Mouse (Mus musculus): ENCODE results near the gene Exd2. TPM values are rescaled to one million over a fixed set of nuclear protein-coding genes. Genes with fewer than 3 reads are reported as not detected.
A peak's percentile ranks its signal among the peaks of the same experiment; 100 is the strongest.

The Exd2 gene
- polyA plus RNA-seq, 1 experiment from 2014 or later, result 42.8 TPM

GRCm38 (mm10) chr12:80507041-80507745 lies 44.3 kb downstream of the Exd2 start:
- Histone ChIP-seq H3K9ac (ENCODE audit: low read length) (peak overlapping the region; percentile 8; the same call in 1 of the 2 replicates), H3K4me1 (ENCODE audit: control insufficient read depth, insufficient read depth, low read length) (peaks cover 6% of the 10 kb centered on the region; the same call in 1 of the 2 replicates), H3K27me3 (ENCODE audit: control insufficient read depth, insufficient read depth, low read length) (no peaks in the 10 kb centered on the region), H3K9me3 (ENCODE audit: control insufficient read depth, low read length) (no peaks in the 10 kb centered on the region), H3K4me2 (ENCODE audit: low read depth) (no peak overlapping the region), H3K4me3 (ENCODE audit: low read depth, low read length) (no peak overlapping the region), H3K36me3 (ENCODE audit: control insufficient read depth, insufficient read depth, low read length) (no peaks in the 10 kb centered on the region), H3K27ac (ENCODE audit: low read depth, low read length) (no peak overlapping the region)
- DNase-seq (ENCODE audit: low spot score) (no peak), ATAC-seq (ENCODE audit: insufficient read depth, low FRiP score, low TSS enrichment) (no peak)
- 47% methylated on average over 14 of the region's 14 CpGs for WGBS

GRCm38 (mm10) chr12:80517977-80518376 lies 55.1 kb downstream of the Exd2 start, which contains the start of gene Galnt16:
Gene Galnt16, plus strand, starts transcription at chr12:80518277.
- ATAC-seq (ENCODE audit: insufficient read depth, low FRiP score, low TSS enrichment), result no peak

DNA sequence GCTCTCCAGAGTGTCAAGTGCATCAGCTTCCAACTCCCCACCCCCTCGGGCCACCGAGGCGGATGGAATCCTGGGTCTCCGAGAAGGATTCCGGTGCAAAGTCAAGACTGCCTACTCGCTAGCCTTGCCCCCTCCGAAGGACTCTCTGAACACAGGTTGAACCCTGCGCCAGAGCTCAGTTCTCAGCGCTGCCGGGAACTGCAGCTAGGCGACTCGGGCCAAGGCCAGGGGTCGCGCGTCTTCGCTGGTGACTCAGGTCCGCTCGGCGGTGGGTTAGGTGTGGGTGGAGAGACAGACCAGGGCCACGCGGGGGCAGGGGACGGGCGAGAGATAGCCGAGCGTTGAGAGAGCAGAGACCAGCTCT lies 55.5 kb downstream of the Exd2 start:
- Histone ChIP-seq H3K27me3 (ENCODE audit: control insufficient read depth, insufficient read depth, low read length) (peaks cover 20% of the 10 kb centered on the region), H3K9me3 (ENCODE audit: control insufficient read depth, low read length) (no peaks in the 10 kb centered on the region), H3K4me1 (ENCODE audit: control insufficient read depth, insufficient read depth, low read length) (peaks cover 8% of the 10 kb centered on the region; the same call in 1 of the 2 replicates), H3K4me3 (ENCODE audit: low read depth, low read length) (peak overlapping the region; percentile 77), H3K36me3 (ENCODE audit: control insufficient read depth, insufficient read depth, low read length) (no peaks in the 10 kb centered on the region), H3K4me2 (ENCODE audit: low read depth) (peak overlapping the region; percentile 81), H3K27ac (ENCODE audit: low read depth, low read length) (peak overlapping the region; percentile 73), H3K9ac (ENCODE audit: low read length) (peak overlapping the region; percentile 70)
- DNase-seq (ENCODE audit: low spot score), result peak; percentile 60
- WGBS, result under 1% methylated on average over 25 of the region's 25 CpGs
- peak; percentile 41 for ATAC-seq (ENCODE audit: insufficient read depth, low FRiP score, low TSS enrichment)

More at GRCm38 (mm10) chr12:80517977-80518376, 55.1 kb downstream of the Exd2 start, which contains the start of gene Galnt16:
- Histone ChIP-seq H3K9ac (ENCODE audit: low read length) (peak within 1 kb of the TSS; percentile 70), H3K9me3 (ENCODE audit: control insufficient read depth, low read length) (no peaks in the 10 kb centered on the region), H3K27me3 (ENCODE audit: control insufficient read depth, insufficient read depth, low read length) (peaks cover 20% of the 10 kb centered on the region), H3K4me2 (ENCODE audit: low read depth) (peak within 1 kb of the TSS; percentile 81), H3K4me1 (ENCODE audit: control insufficient read depth, insufficient read depth, low read length) (peaks cover 8% of the 10 kb centered on the region; the same call in 1 of the 2 replicates), H3K4me3 (ENCODE audit: low read depth, low read length) (peak within 1 kb of the TSS; percentile 77), H3K27ac (ENCODE audit: low read depth, low read length) (peak within 1 kb of the TSS; percentile 73), H3K36me3 (ENCODE audit: control insufficient read depth, insufficient read depth, low read length) (no peaks in the 10 kb centered on the region)
- 4% methylated on average over 14 of the region's 14 CpGs for WGBS
- no peak for DNase-seq (ENCODE audit: low spot score)

DNA sequence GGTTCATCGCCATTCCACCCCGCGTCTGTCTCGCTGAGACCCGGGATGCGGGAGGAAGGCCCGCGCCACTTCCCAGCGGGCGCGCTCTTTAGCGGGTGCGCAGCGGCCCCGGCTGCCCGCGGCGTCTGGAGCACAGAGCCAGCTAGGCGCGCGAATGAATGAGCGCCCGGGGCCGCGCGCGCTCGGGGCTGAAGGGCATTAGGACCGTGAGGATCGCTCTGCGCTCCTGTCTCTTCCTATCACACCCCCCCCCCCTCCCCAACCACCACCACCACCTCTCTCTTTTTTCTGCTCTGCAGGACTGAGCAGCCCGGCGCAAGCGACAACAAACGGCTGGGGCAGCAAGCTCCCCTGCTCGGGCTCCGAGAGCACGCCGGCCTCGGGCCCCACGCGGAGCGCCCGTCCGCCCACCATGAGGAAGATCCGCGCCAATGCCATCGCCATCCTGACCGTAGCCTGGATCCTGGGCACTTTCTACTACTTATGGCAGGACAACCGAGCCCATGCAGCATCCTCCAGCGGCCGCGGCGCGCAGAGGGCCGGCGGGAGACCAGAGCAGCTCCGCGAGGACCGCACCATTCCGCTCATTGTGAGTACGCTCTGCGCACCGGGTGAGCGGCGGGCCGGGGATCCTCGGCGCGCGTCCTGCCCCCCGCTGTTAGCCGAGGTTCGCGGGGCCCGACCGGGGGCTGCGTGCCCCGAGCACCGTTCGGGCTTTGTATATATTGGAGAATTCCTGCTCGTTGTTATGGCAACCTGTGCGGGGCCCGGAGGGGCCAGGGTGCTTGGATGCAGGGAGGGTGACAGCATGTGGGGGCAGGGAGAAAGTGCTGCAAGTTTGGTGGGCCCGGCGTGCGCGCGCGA lies 56.1 kb downstream of the Exd2 start:
- Histone ChIP-seq H3K27ac (ENCODE audit: low read depth, low read length) (peak overlapping the region; percentile 73), H3K9me3 (ENCODE audit: control insufficient read depth, low read length) (no peaks in the 10 kb centered on the region), H3K27me3 (ENCODE audit: control insufficient read depth, insufficient read depth, low read length) (peaks cover 20% of the 10 kb centered on the region), H3K4me2 (ENCODE audit: low read depth) (peak overlapping the region; percentile 81), H3K4me1 (ENCODE audit: control insufficient read depth, insufficient read depth, low read length) (peaks cover 8% of the 10 kb centered on the region; the same call in 1 of the 2 replicates), H3K4me3 (ENCODE audit: low read depth, low read length) (peak overlapping the region; percentile 77), H3K9ac (ENCODE audit: low read length) (peak overlapping the region; percentile 70), H3K36me3 (ENCODE audit: control insufficient read depth, insufficient read depth, low read length) (no peaks in the 10 kb centered on the region)
- DNase-seq (ENCODE audit: low spot score), result peak; percentile 84
- ATAC-seq (ENCODE audit: insufficient read depth, low FRiP score, low TSS enrichment), result peak; percentile 87
- WGBS, result under 1% methylated on average over 85 of the region's 90 CpGs

- Histone ChIP-seq H3K9ac (ENCODE audit: low read length) (peak overlapping the region; percentile 70), H3K4me2 (ENCODE audit: low read depth) (peak overlapping the region; percentile 81), H3K9me3 (ENCODE audit: control insufficient read depth, low read length) (no peaks in the 10 kb centered on the region), H3K27ac (ENCODE audit: low read depth, low read length) (peak overlapping the region; percentile 73), H3K36me3 (ENCODE audit: control insufficient read depth, insufficient read depth, low read length) (no peaks in the 10 kb centered on the region), H3K4me1 (ENCODE audit: control insufficient read depth, insufficient read depth, low read length) (peaks cover 8% of the 10 kb centered on the region; the same call in 1 of the 2 replicates), H3K4me3 (ENCODE audit: low read depth, low read length) (peak overlapping the region; percentile 77), H3K27me3 (ENCODE audit: control insufficient read depth, insufficient read depth, low read length) (peaks cover 20% of the 10 kb centered on the region)
- peak; percentile 76 for DNase-seq (ENCODE audit: low spot score)
- peak; percentile 46 for ATAC-seq (ENCODE audit: insufficient read depth, low FRiP score, low TSS enrichment)
- WGBS, result under 1% methylated on average over 43 of the region's 43 CpGs
These were observed 56.9 kb downstream of the Exd2 start for GRCm38 (mm10) chr12:80519621-80520332.

- WGBS, result 74% methylated on average over 3 of the region's 3 CpGs
- DNase-seq (ENCODE audit: low spot score), result no peak
- no peak overlapping the region for H3K9ac ChIP-seq (ENCODE audit: low read length)
- H3K27ac ChIP-seq (ENCODE audit: low read depth, low read length), result no peak overlapping the region
- no peak for ATAC-seq (ENCODE audit: insufficient read depth, low FRiP score, low TSS enrichment)
- no peaks in the 10 kb centered on the region for H3K36me3 ChIP-seq (ENCODE audit: control insufficient read depth, insufficient read depth, low read length)
- H3K4me3 ChIP-seq (ENCODE audit: low read depth, low read length), result no peak overlapping the region
- peaks cover 10% of the 10 kb centered on the region for H3K27me3 ChIP-seq (ENCODE audit: control insufficient read depth, insufficient read depth, low read length)
- peaks cover 15% of the 10 kb centered on the region; the same call in 1 of the 2 replicates for H3K4me1 ChIP-seq (ENCODE audit: control insufficient read depth, insufficient read depth, low read length)
- no peak overlapping the region for H3K4me2 ChIP-seq (ENCODE audit: low read depth)
- H3K9me3 ChIP-seq (ENCODE audit: control insufficient read depth, low read length), result no peaks in the 10 kb centered on the region
These were observed 59.1 kb downstream of the Exd2 start for GRCm38 (mm10) chr12:80522006-80522405.

DNA sequence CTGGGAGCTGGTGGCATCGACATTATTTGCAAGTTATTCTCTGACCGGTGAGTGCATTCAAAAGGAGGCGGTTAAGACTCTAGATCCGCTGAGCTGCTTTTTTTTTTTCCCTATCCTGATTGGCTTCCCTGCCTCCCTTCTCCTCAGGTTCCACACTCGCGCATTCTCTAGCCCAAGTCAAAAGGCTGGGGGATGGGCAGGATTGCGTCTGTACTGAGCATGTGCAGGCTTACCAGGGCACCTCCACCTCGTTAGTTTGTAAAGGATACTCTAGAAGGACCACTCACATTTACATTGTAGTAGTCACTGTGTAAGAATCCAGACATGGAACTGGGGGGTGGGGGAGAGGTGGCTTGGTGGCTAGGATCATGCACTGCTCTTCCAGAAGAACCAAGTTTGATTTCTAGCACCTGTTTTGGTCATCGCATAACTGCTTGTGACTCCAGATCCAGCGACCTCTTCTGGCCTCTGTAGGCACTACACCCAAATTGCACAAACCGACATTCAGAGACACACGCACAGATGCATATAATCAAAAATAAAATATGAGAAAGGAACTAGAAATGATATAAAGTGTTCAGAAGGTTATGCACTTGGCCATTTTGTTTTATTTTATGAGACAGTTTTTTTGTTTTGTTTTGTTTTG lies 61.5 kb downstream of the Exd2 start:
- H3K36me3 ChIP-seq (ENCODE audit: control insufficient read depth, insufficient read depth, low read length), result no peaks in the 10 kb centered on the region
- WGBS, result 24% methylated on average over 12 of the region's 12 CpGs
- H3K9ac ChIP-seq (ENCODE audit: low read length), result no peak overlapping the region
- no peak for ATAC-seq (ENCODE audit: insufficient read depth, low FRiP score, low TSS enrichment)
- peaks cover 15% of the 10 kb centered on the region; the same call in 1 of the 2 replicates for H3K4me1 ChIP-seq (ENCODE audit: control insufficient read depth, insufficient read depth, low read length)
- 0 out of 2 replicates have a peak, but pooled peaks cover 2% of the 10 kb centered on the region for H3K27me3 ChIP-seq (ENCODE audit: control insufficient read depth, insufficient read depth, low read length)
- DNase-seq (ENCODE audit: low spot score), result no peak
- H3K4me2 ChIP-seq (ENCODE audit: low read depth), result no peak overlapping the region
- H3K4me3 ChIP-seq (ENCODE audit: low read depth, low read length), result no peak overlapping the region
- no peak overlapping the region for H3K27ac ChIP-seq (ENCODE audit: low read depth, low read length)
- no peaks in the 10 kb centered on the region for H3K9me3 ChIP-seq (ENCODE audit: control insufficient read depth, low read length)

- Histone ChIP-seq H3K9me3 (ENCODE audit: control insufficient read depth, low read length) (no peaks in the 10 kb centered on the region), H3K4me1 (ENCODE audit: control insufficient read depth, insufficient read depth, low read length) (peaks cover 9% of the 10 kb centered on the region; the same call in 1 of the 2 replicates), H3K36me3 (ENCODE audit: control insufficient read depth, insufficient read depth, low read length) (no peaks in the 10 kb centered on the region), H3K27me3 (ENCODE audit: control insufficient read depth, insufficient read depth, low read length) (0 out of 2 replicates have a peak, but pooled peaks cover 2% of the 10 kb centered on the region), H3K4me3 (ENCODE audit: low read depth, low read length) (no peak overlapping the region), H3K9ac (ENCODE audit: low read length) (0 out of 2 replicates have a peak overlapping the region, but pooled peaks have one; percentile 6), H3K27ac (ENCODE audit: low read depth, low read length) (no peak overlapping the region), H3K4me2 (ENCODE audit: low read depth) (no peak overlapping the region)
- 5% methylated on average over 7 of the region's 7 CpGs for WGBS
- no peak for ATAC-seq (ENCODE audit: insufficient read depth, low FRiP score, low TSS enrichment)
- no peak for DNase-seq (ENCODE audit: low spot score)
These were observed 62.6 kb downstream of the Exd2 start for GRCm38 (mm10) chr12:80525513-80525912.
